Mouse (Mus musculus): ENCODE data around the gene Gle1. TPM values are rescaled to one million over a fixed set of nuclear protein-coding genes. Genes with fewer than 3 reads are reported as not detected.

Gene Gle1
- polyA plus RNA-seq, 1 experiment from 2014 or later: 7.9 TPM

- 82% methylated on average over 9 of the region's 9 CpGs for WGBS (ENCODE audit: missing documents)
- H3K36me3 ChIP-seq (ENCODE audit: inconsistent target): peaks cover 6% of the 10 kb centered on the region; the same call in 1 of the 2 replicates
- H3K27ac ChIP-seq: no peak overlapping the region
- peaks cover 97% of the 10 kb centered on the region for H3K79me2 ChIP-seq (ENCODE audit: inconsistent target)
- H3K4me3 ChIP-seq (ENCODE audit: inconsistent target): no peak overlapping the region
These were observed 36.8 kb downstream of the Gle1 start for GRCm38 (mm10) chr2:29971838-29972635.

- no peak overlapping the region for H3K27ac ChIP-seq
- WGBS (ENCODE audit: missing documents): 50% methylated on average over 2 of the region's 2 CpGs
These were observed 38.3 kb downstream of the Gle1 start for GRCm38 (mm10) chr2:29973525-29973924.

DNA sequence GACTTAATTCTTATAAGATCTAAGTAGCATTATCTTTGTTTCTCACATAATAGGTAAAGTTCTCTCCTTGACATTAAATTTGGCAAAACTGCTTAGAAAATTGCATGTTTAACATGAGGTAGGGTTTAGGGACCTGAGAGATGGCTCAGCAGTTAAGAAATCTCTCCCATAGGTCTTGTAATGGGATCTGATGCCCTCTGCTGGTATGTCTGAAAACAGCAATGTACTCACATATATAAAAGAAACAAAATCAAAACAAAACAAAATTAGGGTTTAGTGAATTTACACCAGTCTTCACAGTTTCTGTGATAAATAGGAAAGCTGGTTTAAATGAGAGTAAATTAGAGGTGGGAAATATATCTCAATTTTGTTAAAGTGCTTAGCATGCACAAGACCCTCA is 42.1 kb downstream of the Gle1 start:
- no peak overlapping the region for H3K4me3 ChIP-seq (ENCODE audit: inconsistent target)
- peaks cover 54% of the 10 kb centered on the region for H3K79me2 ChIP-seq (ENCODE audit: inconsistent target)
- no peak overlapping the region for H3K27ac ChIP-seq
- peaks cover 36% of the 10 kb centered on the region for H3K36me3 ChIP-seq (ENCODE audit: inconsistent target)

More at GRCm38 (mm10) chr2:29973525-29973924, 38.3 kb downstream of the Gle1 start:
- Histone ChIP-seq H3K4me3 (ENCODE audit: inconsistent target) (no peak overlapping the region), H3K79me2 (ENCODE audit: inconsistent target) (peaks cover 92% of the 10 kb centered on the region), H3K36me3 (ENCODE audit: inconsistent target) (peaks cover 9% of the 10 kb centered on the region; the same call in 1 of the 2 replicates)

DNA sequence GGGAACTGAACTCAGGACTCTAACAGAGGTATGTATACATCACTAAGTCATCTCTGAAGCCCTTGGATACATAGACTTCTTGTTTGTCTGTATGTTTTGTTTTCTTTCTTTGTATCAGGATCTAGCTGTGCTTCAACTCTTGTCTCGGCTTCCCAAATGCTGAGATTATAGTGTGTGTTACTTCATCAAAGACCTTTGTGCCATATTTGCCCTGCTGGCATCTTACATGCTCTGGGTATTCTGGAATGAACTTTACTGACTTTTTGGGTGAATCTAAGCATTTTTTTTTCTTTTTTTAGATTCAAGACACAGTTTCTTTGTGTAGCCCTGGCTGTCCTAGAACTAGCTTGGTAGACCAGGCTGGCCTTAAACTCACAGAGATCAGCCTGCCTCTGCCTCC is 45.4 kb downstream of the Gle1 start:
- H3K27ac ChIP-seq: no peak overlapping the region
- peaks cover 20% of the 10 kb centered on the region; the same call in 1 of the 2 replicates for H3K79me2 ChIP-seq (ENCODE audit: inconsistent target)
- WGBS (ENCODE audit: missing documents): 93% methylated on average over 1 of the region's 1 CpGs
- H3K4me3 ChIP-seq (ENCODE audit: inconsistent target): no peak overlapping the region
- H3K36me3 ChIP-seq (ENCODE audit: inconsistent target): peaks cover 65% of the 10 kb centered on the region

DNA sequence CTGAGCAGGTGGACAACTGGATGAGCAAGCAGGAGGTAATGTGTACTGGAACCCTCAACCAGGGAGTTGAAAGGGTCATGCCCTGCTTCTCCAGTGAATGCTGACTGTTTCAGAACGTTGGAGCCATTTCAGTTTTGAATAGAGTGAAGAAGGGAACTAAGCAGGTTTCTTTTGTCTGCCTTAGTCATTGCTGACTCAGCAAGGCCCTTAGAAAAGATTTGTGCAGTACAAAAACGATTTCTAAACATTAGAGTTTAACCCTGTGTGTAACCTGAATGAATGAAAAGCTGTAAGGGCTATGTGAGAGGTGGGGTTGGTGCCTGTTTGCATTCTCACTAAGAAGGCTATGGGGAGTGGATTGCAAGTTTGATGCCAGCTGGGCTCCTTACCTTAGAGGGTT is 56.7 kb downstream of the Gle1 start:
- 32% methylated on average over 2 of the region's 2 CpGs for WGBS (ENCODE audit: missing documents)
- no peak overlapping the region for H3K27ac ChIP-seq
- H3K36me3 ChIP-seq (ENCODE audit: inconsistent target): peaks cover 97% of the 10 kb centered on the region
- no peak overlapping the region for H3K4me3 ChIP-seq (ENCODE audit: inconsistent target)
- no peaks in the 10 kb centered on the region for H3K79me2 ChIP-seq (ENCODE audit: inconsistent target)

DNA sequence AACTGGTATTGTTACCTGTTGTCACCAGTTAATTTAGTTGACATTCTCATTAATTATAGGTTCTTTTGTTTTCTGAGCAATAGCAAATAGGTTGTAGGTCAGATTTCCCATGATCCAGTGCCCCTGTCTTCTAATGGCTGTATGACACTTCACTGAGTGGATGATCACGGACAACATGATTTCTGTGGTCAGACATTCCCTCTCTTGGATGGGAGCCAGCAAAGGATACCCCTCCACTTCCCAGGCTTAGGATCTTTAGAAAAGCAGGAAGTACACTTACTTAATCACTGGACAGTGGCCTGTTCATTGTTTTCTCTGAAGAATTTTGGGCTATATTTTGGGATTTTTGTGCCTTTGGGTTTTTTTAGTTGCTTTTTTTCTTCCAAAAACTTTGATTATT is 73.9 kb downstream of the Gle1 start:
- Histone ChIP-seq H3K79me2 (ENCODE audit: inconsistent target) (no peaks in the 10 kb centered on the region), H3K27ac (no peak overlapping the region), H3K36me3 (ENCODE audit: inconsistent target) (peaks cover 93% of the 10 kb centered on the region), H3K4me3 (ENCODE audit: inconsistent target) (no peak overlapping the region)
- 93% methylated on average over 1 of the region's 1 CpGs for WGBS (ENCODE audit: missing documents)

Other genes with a start within 250 kb of the Gle1 start
- gene Gm13420, start 183.7 kb upstream of the Gle1 start, polyA plus RNA-seq (2018): not detected in 3 replicates
- not detected in 3 replicates for gene Gm13547, start 176.1 kb upstream of the Gle1 start, polyA plus RNA-seq (2018)
- gene Coq4, start 147.9 kb upstream of the Gle1 start, polyA plus RNA-seq (2018): 2.9 to 7.5 TPM (median 5.4 TPM) in 3 replicates
- 13.8 to 16.1 TPM (median 15.3 TPM) in 3 replicates for gene Trub2, start 146.9 kb upstream of the Gle1 start, polyA plus RNA-seq (2018)
- 11.2 to 17.7 TPM (median 17.3 TPM) in 3 replicates for gene Slc27a4, start 132.8 kb upstream of the Gle1 start, polyA plus RNA-seq (2018)
- 21.1 to 24.9 TPM (median 24.4 TPM) in 3 replicates for gene Urm1, start 115.4 kb upstream of the Gle1 start, polyA plus RNA-seq (2018)
- gene Cercam, start 66.3 kb upstream of the Gle1 start, polyA plus RNA-seq (2018): 7.3 to 16.8 TPM (median 15.9 TPM) in 3 replicates
- 28.3 to 46.9 TPM (median 30.9 TPM) in 3 replicates for gene Odf2, start 46.2 kb upstream of the Gle1 start, polyA plus RNA-seq (2018)
- gene Sptan1, start 30.1 kb downstream of the Gle1 start, polyA plus RNA-seq (2018): 67.1 to 95.0 TPM (median 74.1 TPM) in 3 replicates
- 3.0 to 6.7 TPM (median 4.4 TPM) in 3 replicates for gene Wdr34, start 113.5 kb downstream of the Gle1 start, polyA plus RNA-seq (2018)
- 142 to 388 TPM (median 281 TPM) in 3 replicates for gene Set, start 122.0 kb downstream of the Gle1 start, polyA plus RNA-seq (2018)
- gene Pkn3, start 142.3 kb downstream of the Gle1 start, polyA plus RNA-seq (2018): 0.94 to 2.4 TPM (median 1.6 TPM) in 3 replicates
- gene Zdhhc12, start 158.2 kb downstream of the Gle1 start, polyA plus RNA-seq (2018): 10.5 to 24.6 TPM (median 20.1 TPM) in 3 replicates
- gene Zer1, start 189.2 kb downstream of the Gle1 start, polyA plus RNA-seq (2018): 5.5 to 11.1 TPM (median 6.9 TPM) in 3 replicates
- gene Tbc1d13, start 198.3 kb downstream of the Gle1 start, polyA plus RNA-seq (2018): 79.6 to 115 TPM (median 108 TPM) in 3 replicates
- gene Endog, start 236.1 kb downstream of the Gle1 start, polyA plus RNA-seq (2018): 1.2 to 5.8 TPM (median 3.8 TPM) in 3 replicates
- gene Spout1, start 243.0 kb downstream of the Gle1 start, polyA plus RNA-seq (2018): 15.1 to 33.4 TPM (median 17.6 TPM) in 3 replicates